Mouse (Mus musculus) small intestine, adult 2 months (tissue): ENCODE measurements around the gene Shisa8.

Experiments used
- CTCF ChIP-seq: fragments of 200-500 bp; IDR thresholded peaks from 2 replicates; pipeline ENCODE4 v1.5.1; 2012; ENCODE audit warnings: low read depth, mild to moderate bottlenecking, control low read depth, inconsistent platforms, low read length, moderate library complexity, mixed read lengths; ENCODE audit not compliant: insufficient replicate concordance, insufficient read length; ENCODE audit errors: extremely low read depth
- POLR2A ChIP-seq: fragments of 200-500 bp; IDR thresholded peaks from 2 replicates; pipeline ENCODE4 v1.6.1; 2012; ENCODE audit warnings: low read depth, mild to moderate bottlenecking, control low read depth, inconsistent platforms, low read length, moderate library complexity

GRCm38 (mm10) chr15:82166240-82167100 lies 46.1 kb downstream of the Shisa8 start:
- TF ChIP-seq POLR2A (no peak), CTCF (no peak)
